Mouse (Mus musculus) left cerebral cortex, adult 11 months (tissue): ENCODE measurements around the gene Gm42878.
A peak's percentile ranks its signal among the peaks of the same experiment; 100 is the strongest.

Experiments
- DNase-seq: peaks from one replicate; pipeline ENCODE4 v3.0.0; 2022; ENCODE audit warnings: low spot score

Gene Gm42878

GRCm38 (mm10) chr5:121544910-121545792, at the start of gene Gm42878, which contains the start of gene Adam1a:
TSS of gene Gm42878 (minus strand) at chr5:121545482.
TSS of gene Adam1a (minus strand) at chr5:121545482.
- no peak for DNase-seq

DNA sequence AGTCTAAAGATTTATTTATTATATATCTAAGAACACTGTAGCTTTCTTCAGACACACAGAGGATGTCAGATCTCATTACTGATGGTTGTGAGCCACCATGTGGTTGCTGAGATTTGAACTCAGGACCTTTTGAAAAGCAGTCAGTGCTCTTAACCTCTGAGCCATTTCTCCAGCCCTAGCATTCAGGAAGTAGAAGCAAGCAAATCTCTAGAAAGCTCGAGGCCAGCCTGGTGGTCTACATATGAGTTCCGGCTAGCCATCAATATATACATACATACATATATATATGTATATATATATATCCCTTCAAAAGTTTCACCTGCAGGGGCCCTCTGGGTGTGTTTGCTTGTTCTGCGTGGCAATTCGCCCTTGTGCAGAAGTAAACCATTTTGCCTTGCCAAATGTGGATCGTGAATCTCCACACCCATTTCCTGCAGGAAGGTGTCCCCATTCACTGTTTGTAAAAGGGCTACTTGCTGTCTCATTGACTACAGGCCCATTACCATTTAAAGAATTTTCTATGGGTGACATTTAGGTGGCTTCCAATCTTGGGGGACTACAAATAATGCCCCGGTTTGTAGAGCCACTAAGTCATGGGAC, 49.5 kb upstream of the Gm42878 start:
- DNase-seq = no peak

DNA sequence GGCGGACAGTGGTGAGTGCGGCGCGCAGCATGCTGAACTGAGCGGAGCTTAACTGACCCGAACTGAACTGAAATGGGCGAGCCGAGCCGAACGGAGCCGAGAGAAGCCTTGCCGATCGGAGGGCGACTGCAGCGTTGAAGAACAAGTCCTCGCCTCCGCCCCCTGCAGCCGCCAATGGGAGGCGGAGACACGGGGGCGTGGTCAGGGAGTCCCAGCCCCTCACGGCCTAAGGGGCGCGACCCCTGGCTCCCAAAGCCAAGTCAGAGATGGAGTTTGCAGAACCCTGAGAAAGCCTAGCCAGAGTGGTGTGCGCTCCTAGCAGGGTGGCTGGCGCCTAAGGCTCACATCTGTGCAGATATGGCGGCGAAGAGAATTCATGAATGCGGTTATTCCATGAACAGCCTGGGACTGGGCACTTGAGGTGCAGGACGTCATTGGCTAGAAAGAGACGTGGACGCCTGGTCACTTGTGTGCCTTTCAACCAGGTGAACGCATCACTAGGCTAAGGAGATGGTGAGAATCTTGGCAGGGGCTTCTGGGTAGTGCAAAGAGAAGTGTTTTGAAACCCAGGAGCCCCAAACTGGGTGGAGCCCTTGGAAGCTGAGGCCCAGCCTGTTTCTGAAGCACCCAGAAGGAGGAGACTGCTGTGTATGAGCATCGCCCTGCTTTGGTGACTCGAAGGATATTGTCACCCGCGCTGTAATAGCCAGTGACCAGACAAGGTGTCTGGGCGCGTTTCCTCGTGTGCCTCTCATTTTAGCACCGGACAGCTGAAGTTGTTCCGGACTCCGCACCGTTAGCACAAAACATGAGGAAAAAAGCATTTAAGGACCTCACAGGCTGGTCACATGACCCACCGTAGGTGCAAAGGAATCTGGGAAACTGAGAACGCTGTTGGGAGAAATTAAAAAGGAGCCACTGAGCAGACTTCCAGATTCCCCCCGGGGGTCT, 48.4 kb upstream of the Gm42878 start, which contains the start of gene Aldh2:
Aldh2 (minus strand) TSS at position 374 of the 951 bp plus-strand sequence.
- DNase-seq = peak; percentile 60

DNA sequence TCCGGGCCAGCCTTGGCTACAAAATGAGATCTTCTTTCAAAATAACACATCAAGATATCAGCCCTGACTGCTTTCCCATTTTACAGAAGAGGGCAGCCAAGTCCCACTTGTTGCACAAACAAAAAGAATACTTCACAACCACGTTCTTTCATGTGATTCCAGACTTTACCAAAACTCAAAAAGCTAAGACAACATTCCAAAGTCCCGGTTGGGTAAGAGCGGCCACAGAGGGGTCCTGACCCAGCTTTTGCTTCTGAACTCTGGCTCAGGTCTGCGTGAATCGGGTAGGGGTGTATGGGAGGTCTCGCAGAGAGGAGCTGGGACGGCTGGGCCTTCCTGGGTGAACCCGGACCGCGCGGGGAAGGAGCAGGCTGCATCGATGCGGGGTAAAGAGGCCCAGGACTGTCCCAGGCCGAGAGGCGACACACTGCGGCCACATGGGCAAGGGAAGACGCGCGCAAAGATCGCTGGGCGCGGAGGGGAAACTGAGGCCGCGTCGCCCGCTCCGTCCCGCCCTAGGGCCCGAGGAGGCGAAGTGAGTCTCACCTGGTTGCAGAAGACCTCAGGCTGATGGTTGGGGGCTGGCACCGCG, 47.6 kb upstream of the Gm42878 start:
- no peak for DNase-seq

DNA sequence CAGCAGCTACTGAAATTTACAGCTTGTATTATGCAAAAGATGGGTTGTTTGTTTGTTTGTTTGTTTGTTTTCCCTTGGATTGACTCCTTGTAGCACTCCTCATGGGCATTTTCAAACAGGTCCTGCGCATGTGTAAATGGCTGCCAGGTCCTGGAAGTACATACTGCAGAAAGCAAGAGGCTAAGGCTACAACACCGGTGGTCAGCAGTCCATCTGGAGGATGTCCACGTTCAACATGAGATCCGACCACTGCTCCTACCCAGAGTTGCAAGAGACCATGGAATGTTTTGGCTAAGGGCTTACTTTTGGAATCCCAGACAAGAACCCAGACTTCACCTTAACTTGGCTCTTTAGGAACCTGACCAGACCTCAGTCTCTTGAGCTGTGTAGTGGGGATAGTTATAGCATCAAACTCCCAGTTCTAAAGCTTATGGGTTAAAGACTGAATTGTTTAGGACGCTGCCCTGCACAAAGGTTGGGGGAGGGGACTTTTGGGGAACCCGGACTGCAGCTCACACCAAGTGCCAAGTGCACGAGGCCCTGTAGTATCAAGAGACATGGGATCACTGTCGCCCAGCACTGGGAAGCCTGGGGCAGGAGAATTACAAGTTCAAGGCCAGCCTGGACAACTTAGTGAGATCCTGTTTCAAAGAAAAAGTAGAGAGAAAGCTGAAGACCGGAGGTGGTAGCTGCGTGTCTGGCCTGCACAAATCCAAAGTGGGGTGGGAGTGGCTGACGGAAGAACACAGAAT, 47.0 kb upstream of the Gm42878 start:
- DNase-seq = no peak

DNA sequence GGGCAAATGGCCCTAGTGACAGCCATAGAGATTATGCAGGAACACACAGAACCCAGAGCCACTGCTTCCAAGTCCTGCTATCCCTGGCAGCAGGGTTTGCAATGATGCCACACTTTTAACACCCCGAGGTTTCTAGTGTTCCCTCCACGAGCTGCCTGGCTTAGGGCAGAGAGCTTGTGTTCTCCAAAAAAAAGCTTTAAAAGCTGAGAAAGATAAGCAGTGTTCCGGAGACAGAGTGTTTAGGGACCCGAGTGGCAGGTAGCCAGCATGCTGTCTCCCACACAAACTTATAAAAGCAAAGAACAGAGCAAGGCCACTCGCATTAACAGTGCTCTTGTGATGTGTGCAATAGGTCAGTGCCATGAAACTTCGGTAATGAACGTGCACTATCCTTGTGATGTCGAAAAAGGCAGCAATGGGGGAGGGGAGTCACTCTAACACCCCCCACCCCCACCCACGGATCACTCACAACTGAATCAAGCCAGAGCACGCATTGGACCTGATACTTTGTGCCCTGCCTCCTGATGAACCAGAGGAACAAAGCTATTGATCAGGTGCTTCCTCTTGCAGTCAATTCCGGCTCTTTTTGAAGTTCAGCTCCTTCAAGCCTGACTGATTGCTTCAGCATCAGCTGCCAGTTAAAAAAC, 46.3 kb upstream of the Gm42878 start:
- peak; percentile 12 for DNase-seq

GRCm38 (mm10) chr5:121589928-121590327, 44.6 kb upstream of the Gm42878 start:
- DNase-seq = no peak

GRCm38 (mm10) chr5:121586400-121587039, 41.2 kb upstream of the Gm42878 start:
- peak; percentile 67 for DNase-seq

GRCm38 (mm10) chr5:121585699-121586098, 40.4 kb upstream of the Gm42878 start:
- no peak for DNase-seq

GRCm38 (mm10) chr5:121585005-121585404, 39.7 kb upstream of the Gm42878 start:
- DNase-seq = no peak

DNA sequence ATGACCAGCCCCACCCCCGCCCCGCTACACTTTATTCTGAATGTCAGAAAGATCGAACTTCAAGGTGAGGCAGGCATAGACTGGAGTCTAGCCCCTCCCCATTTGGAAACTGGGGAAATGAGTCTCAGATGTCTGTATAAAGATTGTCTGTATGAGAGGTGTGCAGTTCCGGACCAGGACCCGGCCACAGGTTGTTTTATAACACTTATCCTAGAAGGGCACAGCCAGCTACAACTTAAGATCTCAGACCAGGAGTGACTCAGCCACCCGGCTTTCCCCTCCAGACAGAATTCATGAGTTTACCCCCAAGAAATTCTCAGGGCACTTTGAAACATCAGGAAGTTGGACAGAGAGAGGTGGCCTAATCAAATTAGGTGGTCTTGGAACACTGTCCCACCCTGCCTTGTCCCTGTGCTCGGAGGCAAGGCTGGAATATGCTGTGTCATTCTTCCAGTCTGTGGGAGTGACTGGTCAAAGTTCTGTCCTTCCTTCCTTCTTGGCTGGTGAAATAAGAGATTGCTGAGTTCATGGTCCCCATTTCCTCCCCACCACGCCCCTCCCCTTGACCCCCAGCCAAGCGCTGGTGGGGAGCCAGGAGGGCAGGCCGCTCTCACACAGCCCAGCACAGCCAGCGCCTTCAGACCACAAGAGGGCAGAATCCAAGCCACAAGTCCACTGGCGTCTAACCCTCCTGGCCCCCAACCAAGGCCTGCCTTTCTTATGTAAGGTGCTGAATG, 38.7 kb upstream of the Gm42878 start:
- DNase-seq = peak; percentile 55

GRCm38 (mm10) chr5:121581945-121582344, 36.7 kb upstream of the Gm42878 start:
- no peak for DNase-seq

DNA sequence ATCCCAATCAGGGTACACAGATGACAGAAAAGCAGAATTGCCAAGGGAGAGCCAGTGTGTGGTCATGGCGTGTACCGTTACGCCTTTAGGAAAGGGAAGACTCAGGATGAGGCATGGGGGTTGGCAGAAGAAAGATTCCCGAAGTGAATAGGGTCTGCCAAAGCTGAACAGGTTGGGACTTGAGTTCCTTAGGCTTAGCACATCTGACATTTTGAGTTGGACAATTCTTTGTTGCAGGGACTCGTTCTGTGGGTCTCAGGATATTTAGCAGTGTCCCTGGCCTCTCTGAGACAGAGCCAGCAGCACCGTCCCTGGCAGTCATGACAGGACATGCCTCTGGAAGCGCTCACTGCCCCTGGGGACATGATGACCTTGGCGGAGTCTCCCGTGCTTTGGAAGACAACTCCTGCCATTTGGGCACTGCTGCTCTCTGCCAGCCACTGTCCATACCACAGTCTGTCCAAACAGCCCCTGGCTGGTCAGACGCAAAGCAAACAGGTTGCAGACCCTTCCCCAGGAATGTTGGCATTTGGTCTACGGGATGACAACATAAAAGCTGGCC, 31.7 kb upstream of the Gm42878 start:
- DNase-seq = no peak

DNA sequence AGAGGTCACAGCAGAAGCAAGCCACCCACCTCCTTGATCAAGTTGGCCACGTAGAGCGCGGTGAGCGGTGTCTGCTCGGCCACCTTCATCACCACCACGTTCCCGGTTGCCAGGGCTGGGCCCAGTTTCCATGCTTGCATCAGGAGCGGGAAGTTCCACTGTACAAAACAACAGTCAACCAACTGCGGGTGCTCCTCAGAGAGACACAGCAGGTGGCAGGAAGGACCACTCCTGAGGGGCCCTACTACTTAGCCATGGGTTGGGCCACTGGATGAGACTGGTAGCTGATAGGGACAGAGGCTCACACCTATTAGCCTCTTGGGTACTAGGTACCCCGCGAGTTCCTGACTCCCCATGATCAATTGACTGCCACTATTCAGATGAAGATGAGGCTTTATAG, 30.6 kb upstream of the Gm42878 start:
- DNase-seq = no peak

DNA sequence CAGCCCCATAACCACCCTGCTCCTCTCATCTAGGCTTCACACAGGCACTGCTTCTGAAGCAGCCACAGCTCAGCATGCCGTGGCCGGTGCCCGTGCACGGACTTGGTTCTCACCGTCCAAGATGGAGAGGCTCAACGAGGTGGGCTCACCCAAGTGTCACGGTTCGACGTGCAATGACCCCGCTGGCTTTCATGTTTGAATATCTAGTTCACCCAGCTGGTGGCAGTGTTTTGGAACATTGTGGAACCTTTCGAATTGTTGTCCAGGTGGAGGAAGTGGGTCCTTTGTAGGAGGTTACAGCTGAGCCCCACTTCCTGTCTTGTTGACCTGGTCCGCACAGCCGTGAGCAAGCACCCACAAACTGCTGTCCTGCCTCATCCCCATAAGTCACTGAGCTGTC, 28.9 kb upstream of the Gm42878 start:
- no peak for DNase-seq

DNA sequence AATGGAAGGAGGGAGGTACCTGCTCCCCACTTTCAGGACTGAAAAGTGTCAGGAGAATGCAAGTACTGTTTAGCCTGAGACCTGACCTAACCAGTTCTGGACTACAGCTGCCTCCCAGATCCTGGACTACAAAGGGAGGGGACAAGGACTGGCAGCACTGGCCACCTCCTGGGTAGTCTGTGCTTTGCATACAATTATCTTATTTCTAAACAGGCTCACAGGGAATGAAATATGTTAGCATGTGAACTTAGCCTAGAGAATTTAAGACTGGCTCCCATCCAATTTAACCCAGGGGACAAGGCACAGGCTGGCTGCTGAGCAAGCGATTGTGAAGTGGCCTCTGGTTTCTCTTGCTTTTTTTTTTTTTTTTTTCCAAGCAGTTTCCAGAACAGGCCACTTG, 25.5 kb upstream of the Gm42878 start:
- no peak for DNase-seq

GRCm38 (mm10) chr5:121569881-121570420, 24.7 kb upstream of the Gm42878 start:
- DNase-seq = no peak

DNA sequence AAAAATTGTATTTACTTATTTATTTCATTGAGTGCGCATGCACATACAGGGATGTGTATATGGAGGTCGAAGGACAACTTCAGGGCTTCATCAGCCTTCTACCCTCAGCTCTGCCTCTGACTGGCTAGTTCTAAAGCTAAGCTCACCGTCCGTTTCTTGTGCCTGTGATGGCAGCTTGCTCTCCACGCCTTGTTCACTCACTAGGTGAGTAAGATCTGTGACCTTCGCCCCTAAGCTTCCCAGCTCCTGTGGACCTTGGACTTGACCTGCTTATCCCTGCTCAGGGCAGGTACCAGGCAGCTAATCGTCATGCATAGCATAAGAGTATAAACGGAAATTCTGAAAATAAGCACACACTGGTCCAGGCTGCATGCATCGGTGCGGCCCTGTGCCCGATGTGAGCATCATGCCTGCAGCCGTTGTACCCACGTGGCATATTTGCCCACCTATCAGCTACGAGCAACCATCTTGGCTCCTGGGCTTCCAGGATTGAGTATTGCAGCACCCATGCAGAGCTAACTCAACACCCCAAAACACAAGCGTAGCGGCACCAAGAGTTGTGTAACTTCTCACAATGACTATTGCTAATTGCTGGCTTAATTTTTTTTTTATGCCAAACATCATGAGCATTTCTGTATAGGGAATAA, 20.9 kb upstream of the Gm42878 start:
- no peak for DNase-seq
